11 mouse cellular contexts compared by ENCODE assay signal in genomic region chr8:110917415-110917814, GRCm38 (mm10). TPM values are rescaled to one million over a fixed set of nuclear protein-coding genes. Genes with fewer than 3 reads are reported as not detected.
DNase-seq lines count a peak whose midpoint lies in the region; ATAC-seq lines count a peak whose summit lies in the region.
"Had no signal": no experiment of that assay in that cellular context is flagged by ENCODE, and none has a peak within 500 bp of the region (broad histone marks: within the 10 kb centered on the region; RNA-seq: fewer than 3 reads in every experiment).

No protein-coding gene starts in this region.

- DNase-seq in cerebellum, postnatal 14 days = peak; percentile 59 to 71
- DNase-seq in cerebellum, adult 11 months = no peak
- DNase-seq in 3134 (ENCODE audit: extremely low read depth, insufficient read length, low spot score) = peak; percentile 60
- DNase-seq in adipocyte (ENCODE audit: low spot score) = peak; percentile 72
- peak; percentile 96 for DNase-seq in kidney, adult 9 months
- no peak for DNase-seq in thymus, postnatal 36 days
- DNase-seq in embryo, embryonic 10.5 days (ENCODE audit: low spot score) = no peak
- DNase-seq: lung, adult 2 months had no signal

- no peak for ATAC-seq in erythroid progenitor cell, adult 5-6 weeks (replicated peaks; ENCODE audit: low FRiP score, poor library complexity, severe bottlenecking)
- ATAC-seq: forebrain, embryonic 15.5 days; midbrain, embryonic 13.5 days had no signal

RNA-seq across cellular contexts. Expression of gene St3gal2, which starts 2.3 kb away (rescaled TPM):
- 30.6 and 40.0 TPM in 2 replicates for total RNA-seq in erythroid progenitor cell, adult 5-6 weeks (2015; ENCODE audit: low replicate concordance)
- total RNA-seq in erythroid progenitor cell, adult 5-6 weeks (2017; ENCODE audit: low replicate concordance) = 34.0 and 40.6 TPM in 2 replicates

RNA-seq across cellular contexts. Expression of gene Fuk, which starts 15.1 kb away (rescaled TPM):
- 0.42 TPM in 1 of 2 replicates, not detected in the other for total RNA-seq in erythroid progenitor cell, adult 5-6 weeks (2015; ENCODE audit: low replicate concordance)
- total RNA-seq in erythroid progenitor cell, adult 5-6 weeks (2017; ENCODE audit: low replicate concordance) = 0.51 and 1.4 TPM in 2 replicates

Comparison
In these comparisons a context has a peak if more than half of its experiments do, and no peak if none do; other contexts are left out.
1. DNase-seq: peak in cerebellum, postnatal 14 days (2 of 2), 3134 (single experiment), adipocyte (single experiment) and kidney, adult 9 months (single experiment); none in cerebellum, adult 11 months (single experiment), thymus, postnatal 36 days (0 of 2) and embryo, embryonic 10.5 days (single experiment).